Mouse (Mus musculus): ENCODE measurements around the gene Cckbr. TPM values are rescaled to one million over a fixed set of nuclear protein-coding genes. Genes with fewer than 3 reads are reported as not detected.
A peak's percentile ranks its signal among the peaks of the same experiment; 100 is the strongest.

The Cckbr gene
- total and polyA plus RNA-seq, 3 experiments, result not detected

GRCm38 (mm10) chr7:105476683-105477432 is 51.3 kb downstream of the Cckbr start:
- H3K4me3 ChIP-seq (ENCODE audit: control insufficient read depth in 1 of 2, insufficient read depth in 1 of 2, low read depth in 2 of 2, low read length in 2 of 2), result no peak overlapping the region
- H3K9me3 ChIP-seq (replicated peaks; ENCODE audit: insufficient read depth, low read length), result no peaks in the 10 kb centered on the region
- H3K9ac ChIP-seq (ENCODE audit: control insufficient read depth, low read depth, low read length, poor library complexity, severe bottlenecking), result no peak overlapping the region
- no peak for DNase-seq (ENCODE audit: low read depth, low spot score)
- H3K4me1 ChIP-seq (ENCODE audit: control insufficient read depth in 1 of 2, insufficient read depth in 2 of 2, low read length in 2 of 2), result no peaks in the 10 kb centered on the region
- no peak overlapping the region for H3K27ac ChIP-seq (ENCODE audit: control insufficient read depth, low read depth, low read length)
- no peak for TF ChIP-seq JUND (IDR thresholded peaks at IDR 0.05; ENCODE audit: low read depth, low read length)
- no peaks in the 10 kb centered on the region; a peak in 2 of 4 replicates for H3K27me3 ChIP-seq (ENCODE audit: control insufficient read depth in 1 of 2, insufficient read depth in 2 of 2, low read length in 2 of 2)
- H3K79me2 ChIP-seq (ENCODE audit: control insufficient read depth, insufficient read depth, low read length, poor library complexity), result no peaks in the 10 kb centered on the region
- H3K36me3 ChIP-seq (ENCODE audit: control insufficient read depth in 1 of 2, insufficient read depth in 2 of 2, low read length in 2 of 2), result no peaks in the 10 kb centered on the region

GRCm38 (mm10) chr7:105477433-105477700 is 51.8 kb downstream of the Cckbr start:
- Histone ChIP-seq H3K27ac (ENCODE audit: control insufficient read depth, low read depth, low read length) (no peak overlapping the region), H3K9me3 (replicated peaks; ENCODE audit: insufficient read depth, low read length) (no peaks in the 10 kb centered on the region), H3K4me3 (ENCODE audit: control insufficient read depth in 1 of 2, insufficient read depth in 1 of 2, low read depth in 2 of 2, low read length in 2 of 2) (no peak overlapping the region), H3K27me3 (ENCODE audit: control insufficient read depth in 1 of 2, insufficient read depth in 2 of 2, low read length in 2 of 2) (no peaks in the 10 kb centered on the region; a peak in 2 of 4 replicates), H3K36me3 (ENCODE audit: control insufficient read depth in 1 of 2, insufficient read depth in 2 of 2, low read length in 2 of 2) (no peaks in the 10 kb centered on the region), H3K9ac (ENCODE audit: control insufficient read depth, low read depth, low read length, poor library complexity, severe bottlenecking) (no peak overlapping the region), H3K79me2 (ENCODE audit: control insufficient read depth, insufficient read depth, low read length, poor library complexity) (no peaks in the 10 kb centered on the region), H3K4me1 (ENCODE audit: control insufficient read depth in 1 of 2, insufficient read depth in 2 of 2, low read length in 2 of 2) (no peaks in the 10 kb centered on the region)
- no peak for DNase-seq (ENCODE audit: low read depth, low spot score)
- TF ChIP-seq E2F4 (IDR thresholded peaks at IDR 0.05; ENCODE audit: borderline replicate concordance, low read depth, low read length), result no peak

- Histone ChIP-seq H3K4me1 (ENCODE audit: control insufficient read depth in 1 of 2, insufficient read depth in 2 of 2, low read length in 2 of 2) (no peaks in the 10 kb centered on the region), H3K79me2 (ENCODE audit: control insufficient read depth, insufficient read depth, low read length, poor library complexity) (no peaks in the 10 kb centered on the region), H3K27ac (ENCODE audit: control insufficient read depth, low read depth, low read length) (no peak overlapping the region), H3K4me3 (ENCODE audit: control insufficient read depth in 1 of 2, insufficient read depth in 1 of 2, low read depth in 2 of 2, low read length in 2 of 2) (no peak overlapping the region), H3K9ac (ENCODE audit: control insufficient read depth, low read depth, low read length, poor library complexity, severe bottlenecking) (no peak overlapping the region), H3K27me3 (ENCODE audit: control insufficient read depth in 1 of 2, insufficient read depth in 2 of 2, low read length in 2 of 2) (no peaks in the 10 kb centered on the region; a peak in 2 of 4 replicates), H3K9me3 (replicated peaks; ENCODE audit: insufficient read depth, low read length) (no peaks in the 10 kb centered on the region), H3K36me3 (ENCODE audit: control insufficient read depth in 1 of 2, insufficient read depth in 2 of 2, low read length in 2 of 2) (no peaks in the 10 kb centered on the region)
- TF ChIP-seq MYC (IDR thresholded peaks at IDR 0.05; ENCODE audit: low read depth, low read length) (no peak), ELF1 (IDR thresholded peaks at IDR 0.05; ENCODE audit: low read depth, low read length) (no peak), ZC3H11A (IDR thresholded peaks at IDR 0.05; ENCODE audit: low read depth, low read length) (peak; percentile 49), GABPA (IDR thresholded peaks at IDR 0.05; ENCODE audit: low read depth, low read length) (no peak), KAT2A (conservative IDR thresholded peaks at IDR 0.05; ENCODE audit: low read depth, low read length) (no peak), HCFC1 (IDR thresholded peaks at IDR 0.05; ENCODE audit: low read depth, low read length) (no peak), CTCF (IDR thresholded peaks at IDR 0.05 in 2 of 3, conservative IDR thresholded peaks at IDR 0.05 in 1 of 3; ENCODE audit: control insufficient read depth in 1 of 3, insufficient read depth in 1 of 3, low read depth in 2 of 3, low read length in 3 of 3, poor library complexity in 1 of 3, severe bottlenecking in 1 of 3) (peak; percentile 66 to 80 (median 77)), RAD21 (IDR thresholded peaks at IDR 0.05; ENCODE audit: low read depth, low read length) (peak; percentile 72), TCF12 (IDR thresholded peaks at IDR 0.05; ENCODE audit: low read depth, low read length) (no peak), NRF1 (IDR thresholded peaks at IDR 0.05; ENCODE audit: insufficient read depth, low read depth, low read length, poor library complexity, severe bottlenecking) (no peak), SMC3 (IDR thresholded peaks at IDR 0.05; ENCODE audit: low read depth, low read length) (peak; percentile 77), CHD1 (IDR thresholded peaks at IDR 0.05; ENCODE audit: low read depth, low read length) (no peak), BHLHE40 (IDR thresholded peaks at IDR 0.05; ENCODE audit: borderline replicate concordance, low read depth, low read length) (no peak), ZKSCAN1 (IDR thresholded peaks at IDR 0.05; ENCODE audit: low read depth, low read length) (no peak)
- DNase-seq (ENCODE audit: low read depth, low spot score), result peak; percentile 57
These were observed 52.3 kb downstream of the Cckbr start for GRCm38 (mm10) chr7:105477841-105478240.
